21 mouse cellular contexts compared by ENCODE assay signal in genomic region chr8:34431985-34432384, GRCm38 (mm10).
DNase-seq lines count a peak whose midpoint lies in the region; ATAC-seq and TF ChIP-seq lines count a peak whose summit lies in the region.
"Had no signal": no experiment of that assay in that cellular context is flagged by ENCODE, and none has a peak within 500 bp of the region (broad histone marks: within the 10 kb centered on the region; RNA-seq: fewer than 3 reads in every experiment).

No protein-coding gene starts in this region.

- no peak overlapping the region for H3K4me2 ChIP-seq in lung, embryonic 16.5 days (ENCODE audit: low read depth, low read length)
- H3K4me2 ChIP-seq: heart, embryonic 11.5 days; heart, embryonic 15.5 days; hindbrain, embryonic 13.5 days had no signal

- H3K27ac ChIP-seq in lung, embryonic 16.5 days (ENCODE audit: low read length): no peak overlapping the region
- H3K27ac ChIP-seq: embryonic facial prominence, embryonic 10.5 days; heart, adult 2 months; heart, embryonic 15.5 days; hindbrain, embryonic 13.5 days had no signal

- no peaks in the 10 kb centered on the region for H3K4me1 ChIP-seq in lung, adult 2 months (ENCODE audit: control insufficient read depth, insufficient read depth, low read length)
- no peaks in the 10 kb centered on the region for H3K4me1 ChIP-seq in lung, embryonic 16.5 days (replicated peaks; ENCODE audit: control insufficient read depth, insufficient read depth, low read length)
- H3K4me1 ChIP-seq: embryonic facial prominence, embryonic 10.5 days; heart, embryonic 15.5 days; hindbrain, embryonic 13.5 days had no signal

- no peak overlapping the region for H3K4me3 ChIP-seq in lung, adult 2 months (replicated peaks; ENCODE audit: extremely low read depth, low read depth, low read length)
- no peak overlapping the region for H3K4me3 ChIP-seq in lung, embryonic 16.5 days (ENCODE audit: low read length)
- H3K4me3 ChIP-seq: embryonic facial prominence, embryonic 10.5 days; heart, adult 2 months; heart, embryonic 15.5 days; hindbrain, embryonic 13.5 days had no signal

- no peak overlapping the region for H3K9ac ChIP-seq in lung, embryonic 16.5 days (ENCODE audit: low read length)
- H3K9ac ChIP-seq: heart, embryonic 15.5 days; hindbrain, embryonic 13.5 days had no signal

- no peak for TF ChIP-seq CTCF in lung, adult 2 months (IDR thresholded peaks at IDR 0.05; ENCODE audit: insufficient read depth, low read length)

- no peak for TF ChIP-seq POLR2A in lung, adult 2 months (IDR thresholded peaks at IDR 0.05; ENCODE audit: borderline replicate concordance, extremely low read depth, low read depth, low read length)

- no peaks in the 10 kb centered on the region for H3K27me3 ChIP-seq in lung, embryonic 16.5 days (ENCODE audit: control insufficient read depth, insufficient read depth, low read depth, low read length)
- H3K27me3 ChIP-seq: CH12.LX; heart, embryonic 15.5 days; hindbrain, embryonic 13.5 days; Patski had no signal

- WGBS in lung, adult 2 months: 78% methylated on average over 7 of the region's 7 CpGs
- WGBS in lung, embryonic 16.5 days: 64% methylated on average over 7 of the region's 7 CpGs

- DNase-seq in lung, adult 18-20 months: peak; percentile 7 to 25
- no peak for DNase-seq in lung, adult 2 months
- peak; percentile 48 for DNase-seq in lung, postnatal 25 days (ENCODE audit: low spot score)
- DNase-seq in embryo, embryonic 9.5 days (ENCODE audit: extremely low spot score): no peak
- DNase-seq in kidney, postnatal 36 days: no peak
- DNase-seq: adrenal gland, postnatal 25 days; cerebellum, adult 18-20 months; cerebellum, adult 9-11 months; cerebellum, postnatal 36 days; gastrocnemius, postnatal 14 days; heart, adult 2 months; heart, postnatal 14 days had no signal

- H3K36me3 ChIP-seq in lung, embryonic 16.5 days (ENCODE audit: control insufficient read depth, insufficient read depth, low read length): no peaks in the 10 kb centered on the region
- H3K36me3 ChIP-seq: embryonic facial prominence, embryonic 10.5 days; heart, embryonic 15.5 days; hindbrain, embryonic 13.5 days had no signal

- peak; percentile 79 for ATAC-seq in lung, embryonic 16.5 days (ENCODE audit: low read depth)
- ATAC-seq: activated CD4-positive, CD25-positive, alpha-beta regulatory T cell, adult 4 months; forebrain, embryonic 16.5 days; Patski had no signal

- H3K9me3 ChIP-seq in lung, embryonic 16.5 days (ENCODE audit: control insufficient read depth, low read length): no peaks in the 10 kb centered on the region
- H3K9me3 ChIP-seq: embryonic facial prominence, embryonic 10.5 days; heart, embryonic 15.5 days; hindbrain, embryonic 13.5 days had no signal

Comparison
In these comparisons a context has a peak if more than half of its experiments do, and no peak if none do; other contexts are left out.
1. DNase-seq: peak in lung, adult 18-20 months (2 of 2) and lung, postnatal 25 days (single experiment); none in lung, adult 2 months (single experiment), embryo, embryonic 9.5 days (single experiment) and kidney, postnatal 36 days (0 of 2).